Mouse (Mus musculus): ENCODE data around the gene Ralb.

Ralb gene

DNA sequence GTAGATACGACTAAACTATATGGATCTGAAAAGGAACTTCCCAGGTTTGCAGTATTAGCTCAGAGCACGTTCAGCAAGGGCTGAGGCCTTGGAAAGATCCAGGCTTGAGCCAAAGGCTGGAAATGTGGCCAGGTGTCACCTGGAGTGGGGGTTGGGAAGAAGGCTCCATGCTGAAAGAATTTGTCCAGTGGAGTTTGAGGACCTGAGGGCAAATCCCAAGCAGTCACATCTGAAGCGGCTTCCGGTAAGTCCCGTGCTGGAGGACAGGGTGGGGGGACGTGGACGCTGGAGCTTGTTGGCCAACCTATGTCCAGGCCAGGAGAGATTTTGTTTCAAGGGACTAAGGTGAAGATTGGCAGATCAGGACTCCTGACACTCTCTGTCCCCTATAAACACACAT is 19.2 kb upstream of the Ralb start:
- no peak for DNase-seq (ENCODE audit: low read depth, low spot score)

DNA sequence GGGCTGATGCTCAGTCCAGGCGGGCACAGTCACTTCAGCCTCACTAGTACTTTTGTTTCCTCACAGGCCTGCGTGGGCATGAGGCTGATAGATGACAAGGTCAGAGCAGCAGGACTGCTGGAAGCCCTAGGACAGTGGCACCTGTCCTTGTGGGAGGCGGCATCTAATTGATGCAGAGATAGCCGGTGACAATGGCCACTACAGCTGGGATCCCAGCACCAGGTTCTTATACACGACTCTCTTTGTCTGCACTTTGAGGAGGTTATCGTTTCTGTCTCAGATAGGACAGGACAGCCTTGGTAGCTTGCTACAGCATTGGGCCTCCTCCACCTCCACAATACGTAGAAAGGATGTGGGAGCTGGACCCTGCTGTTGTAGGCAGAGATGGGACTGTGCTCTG is 18.8 kb upstream of the Ralb start:
- no peak for DNase-seq (ENCODE audit: low read depth, low spot score)

DNA sequence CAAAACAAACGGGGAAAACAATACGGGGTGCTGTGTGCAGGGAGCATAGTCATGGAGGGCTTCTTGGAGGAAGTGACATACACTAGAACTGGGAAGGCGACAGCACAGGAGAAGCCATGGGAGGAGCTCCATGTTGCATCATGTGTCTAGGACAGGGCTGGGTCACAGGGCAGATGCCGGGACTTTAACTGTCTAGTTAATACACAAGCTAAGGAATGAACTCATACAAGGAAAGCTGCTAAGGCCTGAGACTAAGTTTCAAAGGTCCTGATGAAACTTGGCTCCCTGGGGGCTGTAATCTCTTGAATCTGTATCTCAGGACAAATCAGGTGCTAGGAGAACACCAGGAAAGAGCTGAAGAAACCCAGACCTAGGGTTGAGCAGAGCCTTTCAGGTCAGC is 18.1 kb upstream of the Ralb start:
- no peak for DNase-seq (ENCODE audit: low read depth, low spot score)

DNA sequence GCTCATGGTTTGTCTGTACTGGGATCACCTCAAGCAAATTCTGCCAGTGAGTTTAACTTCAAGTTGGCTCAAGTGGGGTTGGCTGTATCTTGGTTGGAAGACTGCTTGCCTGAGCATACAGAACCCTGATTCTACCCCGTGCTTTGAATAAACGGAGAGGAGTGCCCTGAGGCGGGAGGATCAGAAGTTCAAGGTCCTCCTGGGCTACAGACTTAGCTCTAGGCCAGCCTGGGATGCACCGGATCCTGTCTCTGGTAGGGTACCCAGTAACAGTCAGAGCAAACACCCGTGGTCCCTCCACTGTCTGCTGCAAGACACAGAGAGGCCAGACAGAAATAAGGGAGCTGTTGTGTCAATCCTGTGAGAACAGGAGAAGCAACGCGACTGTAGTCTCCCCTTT is 17.1 kb upstream of the Ralb start:
- DNase-seq (ENCODE audit: low read depth, low spot score): no peak

DNA sequence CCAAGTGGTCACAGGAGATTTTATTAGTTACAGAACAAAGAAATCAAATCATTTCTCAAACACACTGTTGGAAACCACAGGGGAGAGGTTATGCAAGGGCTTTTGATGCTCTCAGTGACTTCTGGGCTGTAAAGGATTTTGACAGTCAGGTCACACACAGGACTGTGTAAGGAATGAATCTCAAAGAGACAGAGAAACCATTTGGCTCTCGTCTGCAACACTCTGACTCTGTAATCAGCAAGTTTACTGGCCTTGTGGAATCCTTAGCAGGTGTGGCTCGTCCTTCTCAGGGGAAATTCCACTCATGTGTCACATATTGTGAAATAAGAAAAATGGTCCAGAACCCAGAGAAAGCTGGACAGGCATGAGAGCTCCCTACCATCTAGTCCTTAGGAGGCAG is 16.4 kb upstream of the Ralb start:
- no peak for DNase-seq (ENCODE audit: low read depth, low spot score)

DNA sequence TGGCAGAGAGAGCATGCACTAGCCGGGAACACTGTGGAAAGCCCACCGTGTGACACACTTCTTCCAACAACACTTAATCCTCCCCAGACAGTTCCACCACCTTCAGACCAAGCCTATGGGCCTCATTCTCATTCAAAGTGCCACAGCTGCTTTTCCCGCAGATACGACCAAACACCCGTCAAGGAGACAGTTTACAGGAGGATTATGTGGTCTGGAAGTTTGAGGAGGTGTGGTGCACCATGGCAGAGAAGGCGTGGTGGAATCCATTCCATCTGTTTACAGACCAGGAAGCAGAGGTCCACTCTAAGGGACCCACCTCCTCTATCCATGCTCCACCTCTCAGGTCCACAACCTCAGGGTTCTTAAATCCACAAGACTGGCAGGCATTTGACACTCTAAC is 14.7 kb upstream of the Ralb start:
- DNase-seq (ENCODE audit: low read depth, low spot score): no peak

DNA sequence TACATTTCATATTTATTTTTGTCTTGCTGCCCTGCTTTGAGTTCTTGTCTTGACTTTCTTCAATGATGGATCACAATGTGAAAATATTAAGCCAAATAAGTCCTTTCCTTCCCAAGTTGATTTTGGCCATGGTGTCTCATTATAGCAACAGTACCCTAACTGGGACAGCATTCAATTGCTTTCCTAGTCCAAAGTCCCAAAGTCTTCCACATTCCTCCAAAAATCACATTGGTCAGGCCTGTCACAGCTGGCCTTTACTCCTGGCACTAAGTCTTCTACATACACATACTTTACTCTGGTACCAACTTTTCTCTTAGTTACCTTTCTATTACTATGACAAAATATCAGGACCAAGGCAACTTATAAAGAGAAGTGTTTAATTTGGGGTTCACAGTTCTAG is 14.2 kb upstream of the Ralb start:
- no peak for DNase-seq (ENCODE audit: low read depth, low spot score)

DNA sequence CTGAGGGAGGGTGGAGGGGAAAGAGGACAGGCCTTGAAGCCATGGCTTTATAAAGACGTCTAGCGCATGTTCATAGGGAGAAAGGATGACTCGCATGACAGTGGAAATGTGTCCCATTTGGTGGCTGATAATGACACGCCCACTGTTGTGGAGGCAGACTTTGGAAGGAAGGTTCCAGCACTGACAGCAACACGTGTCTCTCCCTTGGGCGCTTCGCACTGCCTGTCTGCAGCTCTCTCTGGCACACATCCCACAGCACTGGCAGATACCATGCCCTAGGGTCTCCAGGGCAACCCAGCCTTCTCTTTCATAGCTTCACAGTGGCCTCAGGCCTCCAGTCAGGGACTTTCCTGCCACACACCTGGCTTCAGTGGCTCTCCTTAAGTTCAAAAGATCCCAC is 13.5 kb upstream of the Ralb start:
- no peak for DNase-seq (ENCODE audit: low read depth, low spot score)

DNA sequence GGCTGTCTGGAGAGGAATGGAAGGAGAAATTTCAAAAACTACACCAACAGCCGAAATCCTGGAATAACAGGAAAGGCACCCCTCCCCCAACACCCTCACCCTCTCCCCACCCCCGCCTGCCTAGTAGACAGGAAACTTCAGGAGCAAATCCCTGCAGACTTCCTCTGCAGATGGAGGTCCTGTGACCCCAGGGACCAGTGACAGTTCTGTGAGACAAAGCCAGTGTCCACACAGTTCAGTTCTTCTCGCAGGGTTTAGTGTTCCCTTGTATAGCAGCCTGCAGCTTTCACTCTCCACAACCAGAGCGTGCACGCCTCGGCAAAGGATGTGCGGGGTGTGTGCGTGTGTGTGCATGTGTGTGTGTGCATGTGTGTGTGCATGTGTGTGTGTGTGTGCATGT is 6.3 kb upstream of the Ralb start:
- no peak for DNase-seq (ENCODE audit: low read depth, low spot score)

DNA sequence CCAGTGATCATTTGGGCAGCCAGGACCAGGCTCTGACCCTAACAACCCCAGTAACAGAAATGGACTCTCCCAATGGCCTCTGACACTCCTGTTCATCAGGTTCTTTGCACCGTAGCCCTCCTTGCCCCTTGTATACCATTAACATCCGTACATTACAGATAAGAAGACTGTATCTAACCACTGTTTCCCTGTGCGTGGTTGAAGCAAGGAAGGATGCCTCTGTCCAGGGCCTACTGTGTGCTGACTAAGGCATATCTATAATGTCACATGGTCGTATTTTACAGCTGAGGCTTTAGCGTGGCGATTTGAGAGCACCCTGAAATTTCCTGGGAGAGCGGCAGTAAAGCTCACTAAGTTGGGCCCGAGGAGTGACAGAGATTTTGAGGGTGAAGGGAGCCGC is 5.8 kb upstream of the Ralb start:
- DNase-seq (ENCODE audit: low read depth, low spot score): no peak

DNA sequence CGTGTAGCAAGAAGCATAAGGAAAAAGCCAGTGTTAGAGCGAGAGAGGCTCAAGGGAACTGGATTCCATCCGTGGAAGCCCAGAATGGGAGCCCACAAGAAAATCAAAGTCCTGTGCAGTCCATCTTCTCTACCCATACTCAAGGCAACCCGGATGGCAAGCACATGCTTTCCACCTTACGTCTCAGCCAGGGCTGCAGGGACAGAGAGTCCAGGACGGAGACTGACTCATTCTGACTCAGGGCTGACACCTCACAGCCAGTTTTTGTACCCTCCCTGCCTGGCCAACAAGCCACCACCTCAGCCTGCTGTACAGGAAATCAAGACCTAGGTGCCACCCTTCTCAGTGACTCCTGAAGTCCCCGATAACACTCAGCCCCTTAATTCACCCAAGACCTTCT is 4.9 kb upstream of the Ralb start:
- no peak for DNase-seq (ENCODE audit: low read depth, low spot score)

DNA sequence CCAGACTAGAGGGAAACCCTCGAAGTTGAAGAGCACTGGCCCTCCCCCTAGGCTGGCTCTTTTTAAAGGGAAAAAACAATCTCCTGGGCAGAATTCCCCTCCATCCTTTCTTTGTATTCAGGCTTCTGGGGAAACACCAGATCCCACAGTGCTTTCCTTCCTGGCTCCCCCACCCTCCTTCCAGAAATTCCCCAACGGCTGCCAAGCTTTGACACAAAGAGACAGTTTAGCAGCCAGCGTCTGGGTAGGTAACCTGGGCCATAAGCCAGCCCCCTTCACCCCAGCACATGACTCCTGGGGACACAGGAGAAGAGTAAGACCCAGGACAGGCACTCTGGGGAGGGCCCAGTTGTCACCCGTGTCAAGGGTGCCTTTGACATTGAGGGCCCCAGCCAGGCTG is 4.0 kb upstream of the Ralb start:
- DNase-seq (ENCODE audit: low read depth, low spot score): no peak

DNA sequence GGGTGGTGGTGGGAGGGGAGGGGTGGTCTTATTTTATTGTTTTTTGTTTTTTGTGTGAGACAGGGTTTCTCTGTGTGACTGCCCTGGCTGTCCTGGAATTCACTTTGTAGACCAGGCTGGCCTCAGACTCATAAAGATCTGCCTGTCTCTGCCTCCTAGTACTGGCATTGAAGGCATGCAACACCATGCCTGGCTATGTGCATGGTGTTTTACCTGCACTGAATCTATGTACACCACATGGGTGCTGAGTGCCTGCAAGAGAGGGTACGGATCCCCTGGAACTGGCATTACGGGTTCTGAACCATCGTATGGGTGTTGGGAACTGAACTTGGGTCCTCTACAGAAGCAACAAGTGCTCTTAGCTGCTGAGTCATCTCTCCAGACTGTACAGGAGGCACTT is 1.4 kb upstream of the Ralb start:
- no peak for DNase-seq (ENCODE audit: low read depth, low spot score)

DNA sequence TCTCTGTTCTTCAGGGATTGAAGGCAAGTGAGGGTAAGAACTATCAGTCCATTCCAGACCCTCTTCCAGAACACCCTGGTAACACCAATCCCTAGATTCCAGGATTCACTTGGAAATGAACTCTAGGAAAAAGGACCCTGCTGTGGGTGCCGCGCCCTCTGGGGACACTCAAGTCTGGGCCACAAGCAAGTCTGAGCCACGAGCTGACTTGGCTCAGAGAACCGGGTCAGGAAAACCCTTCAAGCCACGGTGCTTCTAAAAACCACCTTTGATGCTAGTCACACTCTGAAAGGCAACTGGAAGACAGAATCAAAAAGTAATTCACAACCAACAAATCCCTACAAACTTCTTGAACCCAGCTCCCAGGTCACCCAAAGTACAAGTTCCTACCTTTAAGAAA is 786 bp downstream of the Ralb start:
- no peak for DNase-seq (ENCODE audit: low read depth, low spot score)

DNA sequence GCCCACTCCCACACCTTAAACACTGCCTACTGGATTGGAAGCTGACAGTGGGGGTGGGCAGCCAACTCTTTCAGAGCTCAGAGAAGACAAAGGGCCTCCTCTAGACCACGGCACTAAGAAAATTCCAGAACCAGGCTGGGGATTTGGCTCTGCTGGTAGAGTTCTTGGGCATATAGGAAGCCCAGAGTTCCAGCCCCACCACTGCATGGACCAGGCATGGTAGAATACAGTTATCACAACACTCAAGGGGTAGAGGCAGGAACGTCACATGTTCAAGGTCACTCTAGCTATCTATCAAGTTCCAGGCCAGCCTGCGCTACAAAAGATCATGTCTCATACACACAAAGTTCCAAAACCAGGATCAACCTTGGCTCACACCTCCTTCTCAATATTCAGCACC is 1.4 kb downstream of the Ralb start:
- DNase-seq (ENCODE audit: low read depth, low spot score): no peak

DNA sequence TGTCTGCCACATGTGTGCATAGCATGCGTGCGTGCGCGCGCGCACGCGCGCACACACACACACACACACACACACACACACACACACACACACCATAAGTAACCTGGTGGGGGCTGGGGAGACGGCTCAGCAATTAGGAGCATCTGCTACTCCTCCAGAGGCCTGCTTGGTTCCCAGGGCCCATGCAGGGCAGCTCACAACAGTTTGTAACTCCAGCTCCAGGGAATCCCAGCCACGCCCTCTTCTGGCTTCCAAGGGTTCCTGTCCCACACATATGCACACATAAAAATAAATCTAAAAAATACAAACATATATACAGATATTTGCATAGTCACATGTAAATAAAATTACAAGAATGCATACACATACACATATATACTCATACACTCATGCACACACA is 1.9 kb downstream of the Ralb start:
- no peak for DNase-seq (ENCODE audit: low read depth, low spot score)

DNA sequence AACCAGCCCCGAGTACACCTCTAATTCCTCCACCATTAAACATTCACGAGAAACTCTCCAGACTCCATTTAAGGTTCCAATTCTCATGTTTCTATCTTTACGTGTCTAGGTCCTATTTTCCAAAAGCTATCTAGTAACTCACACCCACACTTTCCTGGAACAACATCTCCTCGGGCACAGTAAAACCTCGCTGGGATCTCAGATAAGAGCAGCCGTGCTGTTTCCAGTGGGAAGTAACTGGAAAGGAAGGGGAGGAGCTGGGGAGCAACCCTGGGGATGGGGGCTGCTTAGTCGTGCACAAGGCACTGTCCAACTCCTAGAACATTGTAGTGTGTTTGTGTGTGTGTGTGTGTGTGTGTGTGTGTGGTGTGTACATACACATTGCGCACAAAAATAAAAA is 2.7 kb downstream of the Ralb start:
- DNase-seq (ENCODE audit: low read depth, low spot score): no peak

DNA sequence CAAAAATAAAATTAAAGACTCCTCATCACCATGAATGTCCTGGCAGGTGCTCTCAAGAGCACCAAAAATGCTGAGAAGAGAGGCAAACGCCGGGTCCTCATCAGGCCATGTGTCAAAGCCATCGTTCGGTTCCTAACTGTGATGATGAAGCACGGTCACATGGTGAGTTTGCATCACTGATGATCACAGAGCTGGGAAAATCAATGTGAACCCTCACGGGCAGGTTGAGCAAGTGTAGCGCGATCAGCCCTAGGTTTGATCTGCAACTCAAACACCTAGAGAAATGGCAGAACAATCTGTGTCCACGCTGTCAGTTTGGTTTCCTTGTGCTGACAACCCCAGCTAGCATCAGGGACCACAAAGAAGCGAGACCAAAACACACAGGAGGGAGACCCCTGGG is 5.1 kb downstream of the Ralb start:
- no peak for DNase-seq (ENCODE audit: low read depth, low spot score)

DNA sequence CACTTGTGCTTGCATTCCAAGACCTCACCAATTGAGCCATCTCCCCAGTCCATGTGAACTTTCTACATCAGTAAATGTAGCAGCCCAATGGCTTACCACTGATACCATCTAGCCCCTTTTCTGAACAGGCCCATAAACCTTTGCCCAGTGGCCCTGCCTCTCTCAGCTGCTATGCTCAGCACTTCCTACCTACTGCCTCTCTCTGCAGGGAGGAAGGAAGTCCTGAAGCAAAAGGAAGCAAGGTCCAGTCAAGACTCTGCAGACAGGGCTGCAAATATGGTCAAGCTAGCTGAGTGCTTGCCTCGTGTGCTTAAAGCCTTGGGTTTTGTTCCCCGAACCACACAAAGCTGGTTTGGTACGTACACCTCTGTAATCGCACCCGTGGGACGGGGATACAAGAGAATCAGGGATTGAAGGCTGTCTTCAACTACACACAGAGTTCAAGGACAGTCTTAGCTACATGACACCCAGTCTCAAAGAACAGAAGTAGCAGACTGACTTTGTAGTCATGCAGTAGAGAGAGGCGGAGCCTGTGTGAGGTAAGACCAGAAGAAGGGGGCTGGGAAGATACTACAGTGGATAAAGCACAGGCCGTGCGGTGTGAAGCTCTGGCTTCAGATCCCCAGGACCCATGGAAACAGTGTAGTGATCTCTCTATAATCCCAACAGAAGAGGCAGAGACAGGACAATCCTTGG is 5.9 kb downstream of the Ralb start:
- DNase-seq (ENCODE audit: low read depth, low spot score): no peak

DNA sequence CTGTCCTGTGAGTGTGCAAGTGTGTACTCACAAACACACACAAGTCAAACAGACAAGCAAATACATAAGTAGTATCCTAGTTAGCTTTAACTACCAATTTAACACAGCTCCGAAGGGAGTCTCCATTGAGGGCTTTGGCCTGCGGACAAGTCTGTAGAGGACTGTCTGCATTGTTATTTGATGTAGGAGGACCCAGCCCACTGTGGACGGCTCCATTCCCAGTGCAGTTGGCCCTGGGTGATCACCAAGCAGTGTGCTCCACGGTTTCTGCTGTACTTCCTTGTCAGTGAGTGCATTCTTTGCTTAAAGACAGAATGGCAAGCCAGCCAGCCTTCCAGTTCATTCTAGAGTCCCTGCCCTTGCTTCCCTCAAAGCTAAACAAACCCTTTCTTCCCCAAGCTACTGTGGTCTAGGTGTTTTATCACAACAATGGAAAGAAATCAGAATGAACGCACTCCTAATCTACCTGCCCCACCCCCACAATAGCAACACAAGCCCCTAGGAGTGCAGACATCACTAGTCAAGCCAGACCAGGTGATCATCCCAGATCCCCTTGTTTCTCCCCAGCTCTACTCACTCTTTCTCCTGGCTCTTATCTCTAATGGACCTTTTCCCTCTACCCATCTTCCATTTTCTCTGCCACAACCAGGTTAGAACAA is 7.1 kb downstream of the Ralb start:
- no peak for DNase-seq (ENCODE audit: low read depth, low spot score)

DNA sequence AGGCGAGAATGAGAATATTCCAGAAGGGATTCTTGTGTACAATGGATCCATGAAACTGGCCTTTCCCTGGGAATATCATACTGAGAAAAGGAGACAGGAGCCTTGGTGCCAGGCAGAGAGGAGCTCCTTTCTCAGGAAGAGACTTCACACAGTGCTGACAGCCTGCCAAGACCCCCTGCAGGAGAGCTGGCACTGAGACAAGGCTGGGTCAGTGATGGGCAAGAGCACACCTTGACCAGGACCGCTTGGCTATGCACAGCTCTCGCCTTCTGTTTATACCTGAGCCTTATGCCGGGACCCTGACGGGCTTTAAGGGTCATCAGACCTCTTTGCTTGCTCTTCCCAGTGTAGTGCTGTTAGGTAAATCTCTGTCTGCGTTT is 9.2 kb downstream of the Ralb start:
- DNase-seq (ENCODE audit: low read depth, low spot score): no peak

DNA sequence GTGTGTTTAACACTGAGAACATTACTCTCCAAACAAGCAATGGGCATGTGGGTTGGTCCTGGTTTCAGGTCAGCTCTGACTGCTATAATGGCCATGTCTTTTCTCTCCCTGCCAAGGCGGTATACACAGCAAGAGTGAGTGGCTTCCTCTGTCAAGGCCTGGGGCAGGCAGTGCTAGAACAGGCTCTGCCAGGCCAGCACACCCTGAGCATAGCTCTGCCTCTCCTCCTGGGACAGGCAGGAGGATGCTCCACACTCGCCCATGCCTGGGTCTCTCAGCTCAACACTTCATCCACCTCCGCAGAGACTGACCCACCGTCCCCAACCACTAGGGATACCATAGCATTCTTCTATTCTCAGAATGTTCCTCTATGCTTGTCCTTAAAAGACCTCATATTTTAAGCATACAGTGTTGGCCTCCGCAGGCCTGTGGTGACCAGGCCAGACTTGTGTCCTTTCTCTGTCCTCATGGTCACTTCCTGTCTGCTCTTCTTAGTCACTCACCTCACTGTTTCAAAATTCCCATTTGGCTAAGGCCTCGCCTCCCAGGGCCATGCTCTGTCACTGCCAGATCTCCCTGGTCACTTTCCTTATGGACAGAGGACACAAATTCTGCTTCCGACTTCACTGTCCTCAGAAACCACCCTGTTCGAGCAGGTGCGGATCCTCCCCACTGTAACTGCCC is 9.7 kb downstream of the Ralb start:
- DNase-seq (ENCODE audit: low read depth, low spot score): no peak

DNA sequence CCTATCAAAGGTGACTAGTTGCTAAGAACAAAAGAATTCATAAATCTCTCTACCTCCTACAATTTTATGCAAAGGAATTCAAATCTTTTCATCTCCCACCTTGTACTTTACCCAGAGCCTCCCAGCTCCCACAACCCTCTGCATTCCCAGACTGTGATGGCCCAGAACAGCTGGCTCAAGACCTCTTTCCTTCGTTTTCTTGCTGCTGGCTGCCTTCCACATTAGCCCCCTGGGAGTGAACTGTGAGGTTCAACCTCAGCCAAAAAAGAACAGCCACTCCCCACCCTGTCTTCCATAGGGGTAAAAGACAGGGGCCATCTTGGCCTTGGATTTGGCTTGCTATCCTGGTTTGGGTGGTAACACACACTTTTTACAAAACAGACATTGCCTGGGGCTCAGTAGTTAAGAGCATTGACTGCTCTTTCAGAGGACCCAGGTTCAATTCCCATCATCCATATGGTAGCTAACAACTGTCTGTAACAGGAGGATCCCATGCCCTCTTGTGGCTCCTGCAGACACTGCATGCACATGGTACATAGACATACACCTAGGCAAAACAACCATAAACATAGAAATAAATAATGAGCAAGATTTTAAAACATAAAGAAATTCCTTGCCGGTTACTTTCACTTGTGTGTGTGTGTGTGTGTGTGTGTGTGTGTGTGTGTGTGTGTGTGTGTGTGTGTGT is 10.4 kb downstream of the Ralb start:
- DNase-seq (ENCODE audit: low read depth, low spot score): no peak
